Mouse (Mus musculus): ENCODE data around the gene Vmn2r8.
"Not testable (repeated sequence)": the region's sequence is repeated elsewhere in the genome, so short reads cannot be mapped to it uniquely, and the experiment has no call there.

The Vmn2r8 gene

DNA sequence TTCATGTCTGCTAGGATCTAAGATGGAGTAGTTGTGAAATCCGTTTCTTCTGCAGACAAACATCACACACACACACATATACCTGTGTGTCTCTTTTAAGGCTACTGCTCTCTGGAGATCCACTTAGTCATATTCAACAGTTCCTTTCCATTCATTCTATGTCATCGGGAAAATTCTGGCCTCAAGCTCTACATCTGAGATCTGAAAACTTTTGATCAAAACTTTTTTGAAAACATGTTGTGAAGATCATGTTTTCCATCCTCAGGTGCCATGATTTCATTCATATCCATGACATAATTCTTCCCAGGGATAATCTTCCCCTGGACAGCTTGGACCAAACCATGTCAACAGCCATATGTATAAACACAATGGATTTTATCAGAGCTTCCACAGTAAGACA is at the start of gene Vmn2r8:
Gene Vmn2r8, minus strand, starts transcription at position 101 of the 400 bp plus-strand sequence.
- DNase-seq (ENCODE audit: low spot score) = not testable (repeated sequence)

- not testable (repeated sequence) for DNase-seq (ENCODE audit: low spot score)
Measured at GRCm38 (mm10) chr5:108852501-108852900, 43.9 kb upstream of the Vmn2r8 start, which contains the start of gene Vmn2r9. TSS of gene Vmn2r9 (minus strand) at chr5:108852601.

DNA sequence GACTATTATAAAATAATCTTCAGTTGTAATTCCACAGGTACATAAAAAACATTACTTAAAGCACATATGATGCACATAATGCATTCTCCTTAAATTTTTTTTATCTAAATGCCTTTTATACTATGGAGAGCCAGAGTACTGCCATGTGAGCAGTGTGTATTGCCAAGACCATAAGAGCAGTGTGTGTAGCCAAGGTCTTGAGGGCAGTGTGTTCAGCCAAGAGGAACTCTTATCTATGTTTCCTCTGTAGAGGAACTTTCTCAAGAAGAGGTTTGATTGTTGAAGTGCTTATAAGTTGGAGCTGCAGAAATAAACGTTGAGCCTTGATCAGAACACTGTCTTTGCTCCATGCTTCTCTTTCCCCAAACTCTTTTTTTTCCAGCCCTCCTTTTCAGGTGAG is 40.8 kb upstream of the Vmn2r8 start:
- DNase-seq (ENCODE audit: low spot score) = no peak

GRCm38 (mm10) chr5:108836156-108836555 is 27.5 kb upstream of the Vmn2r8 start:
- no peak for DNase-seq (ENCODE audit: low spot score)

- DNase-seq (ENCODE audit: low spot score) = no peak
Measured at GRCm38 (mm10) chr5:108823276-108823675, 14.6 kb upstream of the Vmn2r8 start.

- DNase-seq (ENCODE audit: low spot score) = no peak
Measured at GRCm38 (mm10) chr5:108803646-108804045, 5.0 kb downstream of the Vmn2r8 start.

GRCm38 (mm10) chr5:108795263-108795662 is 13.4 kb downstream of the Vmn2r8 start, which contains the start of gene Tmed11:
TSS of gene Tmed11 (minus strand) at chr5:108795363.
- not testable (repeated sequence) for DNase-seq (ENCODE audit: low spot score)

DNA sequence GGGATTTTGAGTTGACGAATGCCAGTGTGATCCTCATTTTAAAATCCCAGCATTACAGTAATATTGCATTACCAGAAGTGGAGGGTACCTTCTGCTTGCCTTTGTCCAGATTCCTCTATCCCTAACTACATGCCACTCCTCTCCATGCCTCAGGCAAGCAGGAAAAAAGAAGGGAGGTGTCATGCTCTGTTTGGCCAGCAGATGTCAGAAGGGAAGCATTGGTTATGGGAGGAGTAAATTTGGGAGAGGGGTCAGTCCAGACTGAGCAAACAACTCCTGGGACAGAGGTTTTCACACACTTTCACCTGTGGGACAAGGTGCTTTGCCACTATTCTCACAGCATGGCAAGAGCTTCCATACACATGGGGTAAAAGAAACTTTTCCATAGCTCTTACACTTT is 18.3 kb downstream of the Vmn2r8 start:
- DNase-seq (ENCODE audit: low spot score) = not testable (repeated sequence)

GRCm38 (mm10) chr5:108774630-108775306 is 33.9 kb downstream of the Vmn2r8 start, which contains the start of gene Rnf212:
TSS of gene Rnf212 (minus strand) at chr5:108774982.
- DNase-seq (ENCODE audit: low spot score) = no peak

DNA sequence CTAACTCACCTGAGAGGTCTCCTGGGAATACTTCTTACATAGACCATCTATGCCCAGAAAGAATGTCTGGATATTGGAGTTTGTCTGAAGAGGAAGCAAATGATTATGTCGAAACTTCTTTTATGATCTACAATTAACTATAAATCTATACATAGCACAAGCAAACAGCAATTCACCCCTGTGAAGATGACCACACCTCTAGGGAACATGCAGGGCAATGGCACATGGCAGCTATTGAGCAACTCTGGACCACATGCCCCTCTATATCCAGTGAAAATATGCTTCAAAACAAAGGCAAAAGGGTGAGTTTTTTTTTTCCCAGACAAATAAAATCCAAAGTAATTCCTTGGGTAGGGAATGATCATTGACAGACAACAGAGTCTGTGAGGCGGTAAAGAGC is 48.6 kb downstream of the Vmn2r8 start:
- no peak for DNase-seq (ENCODE audit: low spot score)

- no peak for DNase-seq (ENCODE audit: low spot score)
Measured at GRCm38 (mm10) chr5:108758396-108758795, 50.3 kb downstream of the Vmn2r8 start.

DNA sequence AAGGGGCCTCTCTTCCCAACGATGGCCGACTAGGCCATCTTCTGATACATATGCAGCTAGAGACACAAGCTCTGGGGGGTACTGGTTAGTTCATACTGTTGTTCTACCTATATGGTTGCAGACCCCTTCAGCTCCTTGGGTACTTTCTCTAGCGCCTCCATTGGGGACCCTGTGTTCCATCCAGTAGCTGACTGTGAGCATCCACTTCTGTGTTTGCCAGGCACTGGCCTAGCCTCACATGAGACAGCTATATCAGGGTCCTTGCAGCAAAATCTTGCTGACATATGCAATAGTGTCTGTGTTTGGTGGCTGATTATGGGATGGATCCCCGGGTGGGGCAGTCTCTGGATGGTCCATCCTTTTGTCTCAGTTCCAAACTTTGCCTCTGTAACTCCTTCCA is 57.4 kb downstream of the Vmn2r8 start:
- DNase-seq (ENCODE audit: low spot score) = not testable (repeated sequence)

- no peak for DNase-seq (ENCODE audit: low spot score)
Measured at GRCm38 (mm10) chr5:108750328-108751210, 58.1 kb downstream of the Vmn2r8 start.

DNA sequence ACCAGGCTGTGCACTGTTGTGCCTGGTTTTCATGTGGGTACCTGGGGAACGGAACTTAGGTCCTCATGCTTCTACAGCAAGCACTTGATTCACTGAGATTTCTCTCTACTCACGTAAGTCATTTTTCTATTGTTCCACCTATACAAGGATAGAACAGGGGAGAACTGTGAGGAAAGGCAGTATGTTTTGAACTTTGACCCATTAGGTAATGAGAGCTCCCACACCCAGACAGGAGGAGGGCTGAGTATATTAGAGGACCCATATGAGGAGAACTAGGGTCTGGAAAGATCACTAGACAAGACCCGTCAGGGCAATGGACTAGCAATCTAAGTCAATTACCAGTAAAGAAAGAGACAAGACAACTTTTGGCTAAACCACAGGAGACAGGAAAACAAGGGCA is 64.0 kb downstream of the Vmn2r8 start:
- no peak for DNase-seq (ENCODE audit: low spot score)

DNA sequence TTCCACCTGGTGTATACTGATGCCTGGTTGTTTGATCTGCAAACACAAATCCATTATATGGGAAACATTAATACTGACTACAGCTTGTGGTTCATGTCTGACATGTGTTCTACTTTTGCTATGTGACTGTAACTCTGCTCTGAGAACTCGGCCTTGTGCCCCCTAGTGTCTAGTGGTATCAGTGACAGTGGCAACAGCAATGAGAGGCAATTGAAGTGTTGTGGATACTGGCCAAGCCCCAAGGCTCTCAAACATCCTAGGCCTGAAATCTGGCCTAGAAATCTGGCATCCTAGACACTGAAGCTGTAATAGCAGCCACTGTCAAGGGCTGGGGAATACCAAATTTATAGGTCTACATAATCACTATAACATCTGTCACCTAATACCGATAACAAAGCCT is 64.8 kb downstream of the Vmn2r8 start:
- DNase-seq (ENCODE audit: low spot score) = no peak

DNA sequence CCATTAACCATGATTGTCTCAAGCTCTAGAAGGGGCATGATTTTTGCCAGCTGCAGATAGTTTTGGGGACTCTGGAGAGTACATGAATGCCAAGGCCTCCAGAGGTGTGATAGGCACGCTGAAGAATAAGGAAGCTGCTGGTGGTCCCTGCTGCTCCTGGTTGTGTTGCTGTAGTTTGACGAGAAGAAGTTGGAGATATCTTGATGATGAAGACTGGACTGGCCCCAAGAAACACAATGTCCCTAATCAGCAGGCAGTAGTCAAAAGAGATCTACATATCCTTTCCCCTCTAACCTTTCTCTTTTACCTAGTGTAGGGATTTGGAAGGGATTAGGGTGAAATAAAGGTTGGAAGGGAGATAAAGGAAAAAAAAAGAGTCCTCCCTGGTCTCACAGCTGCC is 66.1 kb downstream of the Vmn2r8 start:
- DNase-seq (ENCODE audit: low spot score) = no peak

- no peak for DNase-seq (ENCODE audit: low spot score)
Measured at GRCm38 (mm10) chr5:108741844-108742243, 66.8 kb downstream of the Vmn2r8 start.
